Mouse (Mus musculus) spleen, adult 2 months (tissue): Measurements from ENCODE around the gene Frg2f1. TPM values are rescaled to one million over a fixed set of nuclear protein-coding genes. Genes with fewer than 3 reads are reported as not detected.

Experiments
- DNase-seq, 2 experiments: peaks; one replicate each; pipeline versions ENCODE4 v3.0.0 to v3.0.0-alpha.2; 2012 to 2021; ENCODE audit warnings: low spot score in 2 of 2, low read depth in 1 of 2
- H3K27ac ChIP-seq: fragments of 200-500 bp; 2 replicates; pipeline ENCODE4 v1.5.1; 2012; ENCODE audit warnings: low read length, inconsistent platforms; ENCODE audit not compliant: insufficient read depth
- H3K27me3 ChIP-seq: fragments of 200-500 bp; 2 replicates; pipeline ENCODE4 v1.6.1; 2012; ENCODE audit warnings: mild to moderate bottlenecking, moderate library complexity, low read length, inconsistent platforms; ENCODE audit not compliant: control insufficient read depth, insufficient read depth
- H3K36me3 ChIP-seq: fragments of 200-500 bp; 2 replicates; pipeline ENCODE4 v1.6.1; 2012; ENCODE audit warnings: mild to moderate bottlenecking, low read length, inconsistent platforms; ENCODE audit not compliant: control insufficient read depth, insufficient read depth
- H3K4me1 ChIP-seq: fragments of 200-500 bp; 2 replicates; pipeline ENCODE4 v1.6.1; 2011; ENCODE audit warnings: inconsistent platforms; ENCODE audit not compliant: control insufficient read depth, insufficient read depth, insufficient read length
- H3K4me3 ChIP-seq: fragments of 200-500 bp; 2 replicates; pipeline ENCODE4 v1.5.1; 2011; ENCODE audit warnings: mild to moderate bottlenecking, inconsistent platforms; ENCODE audit not compliant: insufficient read depth, insufficient read length; ENCODE audit errors: extremely low read depth
- CTCF ChIP-seq: fragments of 200-500 bp; IDR thresholded peaks from 2 replicates; pipeline ENCODE4 v1.5.1; 2011; ENCODE audit warnings: mild to moderate bottlenecking, inconsistent platforms; ENCODE audit not compliant: insufficient read depth, insufficient read length, insufficient replicate concordance; ENCODE audit errors: extremely low read depth
- POLR2A ChIP-seq: fragments of 200-500 bp; IDR thresholded peaks from 2 replicates; pipeline ENCODE4 v1.6.1; 2011; ENCODE audit warnings: low read depth, low read length, inconsistent platforms
- WGBS: fragments of 180-500 bp; shearing (Covaris S2); methylation state at CpG from one replicate; pipeline ENCODE4 v1.1.7; 2018; 5-methylcytosine and 5-hydroxymethylcytosine counted together
- polyA plus RNA-seq: library from polyadenylated mRNA; depleted of rRNA; stranded (reverse); fragments of >200 nt; gene quantifications from 2 replicates; pipeline ENCODE4 v1.2.3, GENCODE M21; 2012

Gene Frg2f1
- polyA plus RNA-seq, 1 experiment, result 5.5 TPM

- DNase-seq, result no peak
- H3K4me1 ChIP-seq, result no peaks in the 10 kb centered on the region
- no peak overlapping the region for H3K27ac ChIP-seq
- no peaks in the 10 kb centered on the region for H3K27me3 ChIP-seq
- TF ChIP-seq POLR2A (no peak), CTCF (no peak)
- H3K4me3 ChIP-seq, result no peak overlapping the region
- 86% methylated on average over 2 of the region's 2 CpGs for WGBS
- no peaks in the 10 kb centered on the region for H3K36me3 ChIP-seq
These were observed 7.5 kb downstream of the Frg2f1 start for GRCm38 (mm10) chr4:119531813-119532212.

- Histone ChIP-seq H3K4me1 (no peaks in the 10 kb centered on the region), H3K27ac (no peak overlapping the region), H3K27me3 (no peaks in the 10 kb centered on the region), H3K4me3 (no peak overlapping the region), H3K36me3 (no peaks in the 10 kb centered on the region)
- TF ChIP-seq POLR2A, result no peak
- TF ChIP-seq CTCF, result no peak
- DNase-seq, result no peak
These were observed 12.9 kb downstream of the Frg2f1 start for GRCm38 (mm10) chr4:119526329-119526845.

GRCm38 (mm10) chr4:119524466-119524865 is 14.9 kb downstream of the Frg2f1 start:
- H3K4me1 ChIP-seq, result no peaks in the 10 kb centered on the region
- no peak for DNase-seq
- no peak for TF ChIP-seq CTCF
- no peak for TF ChIP-seq POLR2A
- no peak overlapping the region for H3K4me3 ChIP-seq
- H3K27me3 ChIP-seq, result no peaks in the 10 kb centered on the region
- no peaks in the 10 kb centered on the region for H3K36me3 ChIP-seq
- 84% methylated on average over 2 of the region's 2 CpGs for WGBS
- no peak overlapping the region for H3K27ac ChIP-seq

GRCm38 (mm10) chr4:119524010-119524409 is 15.3 kb downstream of the Frg2f1 start:
- no peak overlapping the region for H3K27ac ChIP-seq
- no peaks in the 10 kb centered on the region for H3K27me3 ChIP-seq
- DNase-seq, result no peak
- H3K4me1 ChIP-seq, result no peaks in the 10 kb centered on the region
- no peaks in the 10 kb centered on the region for H3K36me3 ChIP-seq
- WGBS, result 83% methylated on average over 1 of the region's 1 CpGs
- TF ChIP-seq POLR2A (no peak), CTCF (no peak)
- no peak overlapping the region for H3K4me3 ChIP-seq

GRCm38 (mm10) chr4:119523575-119523974 is 15.8 kb downstream of the Frg2f1 start:
- no peak for TF ChIP-seq POLR2A
- TF ChIP-seq CTCF, result no peak
- Histone ChIP-seq H3K27ac (no peak overlapping the region), H3K4me3 (no peak overlapping the region), H3K36me3 (no peaks in the 10 kb centered on the region), H3K27me3 (no peaks in the 10 kb centered on the region), H3K4me1 (no peaks in the 10 kb centered on the region)
- DNase-seq, result no peak
- 79% methylated on average over 4 of the region's 4 CpGs for WGBS

GRCm38 (mm10) chr4:119512731-119513141 is 26.6 kb downstream of the Frg2f1 start:
- no peak overlapping the region for H3K27ac ChIP-seq
- whole genome bisulfite sequencing, result 71% methylated on average over 3 of the region's 3 CpGs
- TF ChIP-seq POLR2A (no peak), CTCF (no peak)
- no peak for DNase-seq
- H3K4me1 ChIP-seq, result no peaks in the 10 kb centered on the region
- no peaks in the 10 kb centered on the region for H3K27me3 ChIP-seq
- H3K4me3 ChIP-seq, result no peak overlapping the region
- no peaks in the 10 kb centered on the region for H3K36me3 ChIP-seq

- H3K4me1 ChIP-seq, result no peaks in the 10 kb centered on the region
- H3K27ac ChIP-seq, result no peak overlapping the region
- 79% methylated on average over 2 of the region's 2 CpGs for WGBS
- no peaks in the 10 kb centered on the region for H3K36me3 ChIP-seq
- no peaks in the 10 kb centered on the region for H3K27me3 ChIP-seq
- DNase-seq, result no peak
- no peak for TF ChIP-seq POLR2A
- no peak for TF ChIP-seq CTCF
- H3K4me3 ChIP-seq, result no peak overlapping the region
These were observed 27.7 kb downstream of the Frg2f1 start for GRCm38 (mm10) chr4:119511591-119511990.
